Mouse (Mus musculus): ENCODE results near the gene Sspn. TPM values are rescaled to one million over a fixed set of nuclear protein-coding genes. Genes with fewer than 3 reads are reported as not detected.

The Sspn gene
- polyA plus RNA-seq, 1 experiment from 2014 or later: 2.9 TPM

DNA sequence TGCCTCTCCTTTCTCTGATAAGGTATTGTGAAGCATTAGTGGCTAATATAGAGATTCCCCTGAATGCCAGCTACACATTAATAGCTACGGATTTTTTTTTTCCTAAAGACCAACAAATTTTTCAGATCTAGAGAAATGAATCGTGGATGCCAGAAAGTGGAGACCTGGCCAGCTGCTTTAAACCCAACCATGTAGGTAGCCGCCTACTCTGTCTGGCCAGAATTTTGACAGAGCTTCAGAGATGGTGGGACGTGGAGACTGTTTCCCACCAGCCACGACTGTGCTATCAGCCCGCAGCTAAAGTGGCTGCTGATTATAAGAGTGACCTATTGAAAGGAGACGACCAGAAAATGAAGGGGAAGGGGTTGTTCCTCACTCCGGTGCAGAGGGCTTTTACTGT lies 36.3 kb downstream of the Sspn start:
- Histone ChIP-seq H3K36me3 (replicated peaks) (no peaks in the 10 kb centered on the region), H3K4me1 (peaks cover 7% of the 10 kb centered on the region), H3K9me3 (no peaks in the 10 kb centered on the region; the same call in 1 of the 2 replicates), H3K27ac (replicated peaks) (no peak overlapping the region), H3K27me3 (replicated peaks; ENCODE audit: low read depth, poor library complexity, severe bottlenecking) (no peaks in the 10 kb centered on the region), H3K4me3 (no peak overlapping the region)
- 76% methylated on average over 8 of the region's 8 CpGs for WGBS
- no peak for DNase-seq (ENCODE audit: low spot score)

DNA sequence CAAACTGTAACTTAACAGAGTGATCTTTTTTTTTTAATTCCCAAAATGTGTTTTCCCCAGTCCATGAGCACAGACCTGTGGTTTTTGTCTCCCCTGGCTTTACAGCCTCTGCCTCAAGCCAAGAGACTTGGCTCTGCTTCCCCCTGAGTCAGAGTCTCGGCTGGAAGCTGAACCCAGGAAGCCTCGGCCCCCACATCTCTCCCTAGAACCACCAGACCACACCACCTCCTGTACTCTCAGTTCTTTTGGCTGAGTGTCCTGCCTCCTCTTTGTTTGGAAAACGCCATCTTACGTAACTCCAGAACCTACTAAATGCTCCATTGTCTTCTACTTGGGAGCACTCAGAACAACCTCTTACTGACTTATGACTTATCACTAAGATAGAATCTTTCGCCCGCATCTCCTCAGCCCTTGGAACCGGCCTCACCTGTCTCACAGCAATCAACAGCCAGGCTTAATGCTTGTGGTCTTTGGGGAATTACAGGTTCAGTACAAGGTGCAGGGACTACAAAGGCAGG lies 36.9 kb downstream of the Sspn start:
- DNase-seq (ENCODE audit: low spot score): no peak
- Histone ChIP-seq H3K27me3 (replicated peaks; ENCODE audit: low read depth, poor library complexity, severe bottlenecking) (no peaks in the 10 kb centered on the region), H3K36me3 (replicated peaks) (no peaks in the 10 kb centered on the region), H3K27ac (replicated peaks) (no peak overlapping the region), H3K4me1 (peaks cover 13% of the 10 kb centered on the region), H3K9me3 (no peaks in the 10 kb centered on the region; the same call in 1 of the 2 replicates), H3K4me3 (no peak overlapping the region)
- WGBS: 71% methylated on average over 7 of the region's 7 CpGs

DNA sequence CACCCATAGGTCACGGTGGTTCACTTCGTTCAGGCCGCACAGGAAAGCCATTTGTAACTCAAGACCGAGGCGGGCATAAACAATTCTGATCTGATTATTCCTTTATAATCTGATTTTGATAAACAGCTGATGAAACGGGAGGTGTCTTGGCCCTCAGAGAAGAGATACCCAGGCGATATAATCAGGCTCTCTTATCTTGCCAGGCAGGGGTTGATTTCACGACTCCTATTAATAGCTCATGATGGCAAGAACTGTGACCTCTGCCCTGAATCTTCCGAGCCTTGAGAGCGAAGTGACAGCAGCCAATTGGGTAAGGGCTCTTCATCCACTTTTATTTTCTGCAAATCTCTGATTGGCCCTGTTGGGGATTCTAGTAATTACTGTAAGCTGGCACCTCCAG lies 37.4 kb downstream of the Sspn start:
- peaks cover 18% of the 10 kb centered on the region for H3K4me1 ChIP-seq
- no peaks in the 10 kb centered on the region for H3K36me3 ChIP-seq (replicated peaks)
- H3K27me3 ChIP-seq (replicated peaks; ENCODE audit: low read depth, poor library complexity, severe bottlenecking): no peaks in the 10 kb centered on the region
- H3K4me3 ChIP-seq: no peak overlapping the region
- H3K27ac ChIP-seq (replicated peaks): no peak overlapping the region
- no peaks in the 10 kb centered on the region; the same call in 1 of the 2 replicates for H3K9me3 ChIP-seq
- WGBS: 51% methylated on average over 10 of the region's 10 CpGs
- no peak for DNase-seq (ENCODE audit: low spot score)

DNA sequence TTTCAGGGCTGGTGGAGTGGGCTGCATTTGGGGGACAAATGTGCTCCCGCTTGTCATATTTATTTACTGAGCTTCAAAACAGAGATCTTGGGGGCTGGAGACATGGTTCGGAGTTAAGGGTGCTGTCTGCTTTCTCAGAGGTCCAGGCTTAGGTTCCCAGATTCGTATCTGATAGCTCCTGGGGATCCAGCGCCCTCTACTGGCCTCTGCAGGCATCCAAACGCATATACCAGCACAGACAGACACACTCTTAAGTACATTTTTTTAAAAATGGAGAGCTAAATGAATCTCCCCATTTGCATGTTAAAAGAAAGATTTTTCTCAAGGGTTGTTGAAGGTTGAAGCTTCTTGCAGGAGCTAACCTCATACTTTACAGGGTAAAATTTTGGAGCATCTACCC lies 38.1 kb downstream of the Sspn start:
- H3K4me1 ChIP-seq: peaks cover 20% of the 10 kb centered on the region
- no peaks in the 10 kb centered on the region; the same call in 1 of the 2 replicates for H3K9me3 ChIP-seq
- no peaks in the 10 kb centered on the region for H3K27me3 ChIP-seq (replicated peaks; ENCODE audit: low read depth, poor library complexity, severe bottlenecking)
- DNase-seq (ENCODE audit: low spot score): no peak
- H3K36me3 ChIP-seq (replicated peaks): no peaks in the 10 kb centered on the region
- no peak overlapping the region for H3K27ac ChIP-seq (replicated peaks)
- WGBS: 81% methylated on average over 5 of the region's 5 CpGs
- no peak overlapping the region for H3K4me3 ChIP-seq

DNA sequence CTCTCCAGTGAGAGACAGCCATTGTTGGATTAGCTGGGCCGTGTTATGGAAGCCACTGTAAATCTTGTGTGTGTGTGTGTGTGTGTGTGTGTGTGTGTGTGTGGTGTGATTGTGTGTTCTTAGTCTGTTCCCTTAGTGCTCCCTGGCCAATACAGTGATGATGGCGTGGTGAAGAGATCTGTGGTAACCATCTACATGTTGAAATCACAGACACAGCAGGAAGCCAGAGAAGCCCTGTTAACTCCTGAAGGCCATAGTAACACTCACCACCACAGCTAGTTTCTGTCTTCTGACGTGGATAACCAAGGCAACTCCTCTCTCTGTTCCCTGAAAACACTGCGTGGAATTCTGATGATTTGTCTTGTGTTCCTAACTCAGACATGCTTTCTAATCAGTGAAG lies 40.7 kb downstream of the Sspn start:
- Histone ChIP-seq H3K36me3 (replicated peaks) (no peaks in the 10 kb centered on the region), H3K27me3 (replicated peaks; ENCODE audit: low read depth, poor library complexity, severe bottlenecking) (no peaks in the 10 kb centered on the region), H3K4me1 (peaks cover 20% of the 10 kb centered on the region), H3K9me3 (no peaks in the 10 kb centered on the region), H3K27ac (replicated peaks) (no peak overlapping the region), H3K4me3 (no peak overlapping the region)
- DNase-seq (ENCODE audit: low spot score): no peak
- WGBS: 86% methylated on average over 4 of the region's 4 CpGs

DNA sequence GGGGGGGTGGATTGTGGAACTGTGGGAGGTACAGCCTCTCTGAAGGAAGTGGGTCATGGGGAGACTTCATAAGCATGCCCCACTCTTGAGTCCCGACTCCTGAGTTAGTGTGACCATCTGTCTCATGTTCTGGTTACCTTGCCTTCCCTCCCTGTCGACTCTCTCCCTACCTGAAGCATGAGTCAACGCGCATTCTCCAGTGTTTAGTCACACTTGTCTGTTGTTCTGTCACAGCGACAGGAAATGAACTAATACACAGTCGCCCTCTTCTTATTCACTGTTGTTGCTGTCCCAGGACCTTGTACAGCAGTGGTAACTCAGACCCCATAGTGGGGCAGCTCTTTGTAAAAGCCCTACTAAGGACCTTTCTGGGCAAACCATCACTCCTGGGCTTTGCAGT lies 41.4 kb downstream of the Sspn start:
- Histone ChIP-seq H3K4me3 (no peak overlapping the region), H3K27ac (replicated peaks) (no peak overlapping the region), H3K9me3 (no peaks in the 10 kb centered on the region), H3K4me1 (peaks cover 20% of the 10 kb centered on the region), H3K36me3 (replicated peaks) (no peaks in the 10 kb centered on the region), H3K27me3 (replicated peaks; ENCODE audit: low read depth, poor library complexity, severe bottlenecking) (no peaks in the 10 kb centered on the region)
- WGBS: 79% methylated on average over 6 of the region's 6 CpGs
- no peak for DNase-seq (ENCODE audit: low spot score)

DNA sequence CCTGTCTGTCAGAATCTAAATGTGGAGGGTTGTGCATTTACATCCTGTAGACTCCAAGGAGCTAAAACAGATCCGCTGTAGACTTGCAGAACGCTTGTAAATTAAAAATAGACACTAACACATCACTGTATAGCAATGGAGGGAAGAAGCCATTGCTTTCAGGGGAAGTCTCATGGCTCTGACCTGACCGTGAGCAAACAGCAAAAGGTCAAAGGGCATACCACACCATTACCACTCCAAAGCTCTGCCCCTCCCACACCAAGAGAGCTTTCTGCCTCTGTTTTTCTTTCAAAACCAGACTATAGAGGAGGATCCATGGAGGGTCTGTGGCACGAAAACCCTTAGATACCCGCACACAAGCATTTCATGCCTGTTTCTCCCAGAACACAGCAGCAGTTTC lies 41.9 kb downstream of the Sspn start:
- H3K4me1 ChIP-seq: peaks cover 20% of the 10 kb centered on the region
- no peak for DNase-seq (ENCODE audit: low spot score)
- no peak overlapping the region for H3K4me3 ChIP-seq
- WGBS: 62% methylated on average over 5 of the region's 5 CpGs
- H3K36me3 ChIP-seq (replicated peaks): no peaks in the 10 kb centered on the region
- no peaks in the 10 kb centered on the region for H3K27me3 ChIP-seq (replicated peaks; ENCODE audit: low read depth, poor library complexity, severe bottlenecking)
- no peak overlapping the region for H3K27ac ChIP-seq (replicated peaks)
- no peaks in the 10 kb centered on the region for H3K9me3 ChIP-seq

DNA sequence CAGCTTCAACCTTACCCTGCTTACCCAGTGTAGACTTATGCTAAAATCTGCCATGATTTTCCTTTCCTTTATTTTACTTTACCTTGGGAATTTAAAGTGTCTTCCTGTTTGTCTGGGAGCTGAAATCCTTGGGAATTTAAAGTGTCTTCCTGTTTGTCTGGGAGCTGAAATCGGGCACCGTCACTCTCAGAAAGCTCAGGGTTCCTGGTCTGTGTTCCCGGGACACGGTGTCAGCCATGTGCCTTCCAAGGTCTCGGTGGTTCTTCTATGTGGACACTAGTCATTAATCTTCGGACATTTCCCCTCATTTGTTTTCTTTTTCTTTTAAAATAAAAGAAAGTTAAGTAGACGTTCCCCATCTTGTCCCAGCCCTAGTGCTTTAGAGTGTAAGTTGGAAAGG lies 43.3 kb downstream of the Sspn start:
- no peaks in the 10 kb centered on the region for H3K27me3 ChIP-seq (replicated peaks; ENCODE audit: low read depth, poor library complexity, severe bottlenecking)
- WGBS: 73% methylated on average over 7 of the region's 7 CpGs

DNA sequence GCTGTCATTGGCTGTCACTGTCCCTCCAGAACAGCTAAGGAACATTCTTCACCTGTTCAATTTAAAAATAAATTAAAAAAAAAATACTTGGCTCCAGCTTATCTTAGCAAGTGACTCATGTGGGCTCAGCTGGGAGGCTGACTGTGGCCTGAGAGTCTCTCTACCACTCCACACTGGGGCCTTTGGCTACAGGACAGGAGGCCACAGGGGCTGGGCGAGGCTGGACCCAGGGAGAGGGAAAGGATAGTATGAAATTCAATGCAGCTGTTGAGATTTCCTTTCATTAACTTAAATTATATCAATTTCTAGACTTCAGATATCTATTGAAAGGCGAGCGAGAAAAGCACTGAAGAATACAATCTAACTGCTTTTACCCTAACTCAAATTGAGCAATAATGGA lies 45.9 kb downstream of the Sspn start:
- H3K36me3 ChIP-seq (replicated peaks): no peaks in the 10 kb centered on the region
- H3K27me3 ChIP-seq (replicated peaks; ENCODE audit: low read depth, poor library complexity, severe bottlenecking): no peaks in the 10 kb centered on the region
- no peak overlapping the region for H3K4me3 ChIP-seq
- H3K27ac ChIP-seq (replicated peaks): no peak overlapping the region
- H3K4me1 ChIP-seq: peaks cover 13% of the 10 kb centered on the region
- WGBS: 84% methylated on average over 3 of the region's 3 CpGs
- DNase-seq (ENCODE audit: low spot score): no peak
- no peaks in the 10 kb centered on the region for H3K9me3 ChIP-seq

More for the DNA sequence above, 43.3 kb downstream of the Sspn start:
- peaks cover 13% of the 10 kb centered on the region for H3K4me1 ChIP-seq
- no peaks in the 10 kb centered on the region for H3K36me3 ChIP-seq (replicated peaks)
- H3K27ac ChIP-seq (replicated peaks): no peak overlapping the region
- no peak for DNase-seq (ENCODE audit: low spot score)
- H3K9me3 ChIP-seq: no peaks in the 10 kb centered on the region
- H3K4me3 ChIP-seq: no peak overlapping the region

DNA sequence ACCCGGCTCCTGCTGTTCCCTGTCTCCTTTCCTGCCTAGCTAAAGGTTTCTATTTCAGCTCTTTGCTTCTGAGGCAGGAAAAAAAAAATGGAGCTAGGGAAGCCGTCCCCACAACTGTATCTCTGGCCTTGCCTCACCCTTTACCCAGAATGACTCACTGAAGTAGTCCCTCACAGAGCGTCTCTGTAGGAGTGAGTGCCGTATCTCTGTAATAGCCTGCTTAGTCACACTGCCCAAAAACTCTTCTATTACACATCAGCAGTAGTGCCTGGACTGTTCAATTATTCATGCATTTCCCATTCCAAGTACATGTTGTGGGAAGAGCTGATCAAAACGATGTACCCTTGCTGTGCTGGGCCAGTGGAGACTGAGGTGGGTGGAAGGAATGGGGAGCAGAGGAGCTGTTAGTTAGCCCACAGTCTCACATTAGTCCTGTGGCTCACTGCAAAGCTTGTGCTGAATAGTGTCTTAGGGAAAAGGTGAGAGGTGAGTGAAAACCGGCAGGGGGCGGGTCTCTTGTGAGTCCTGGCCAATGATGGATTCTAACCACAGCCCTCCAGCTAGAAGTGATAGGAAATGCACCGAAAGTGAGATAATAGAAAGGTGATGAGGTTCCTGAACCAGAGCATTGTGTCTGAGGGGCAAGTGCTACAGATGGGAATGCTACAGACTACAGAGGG lies 46.5 kb downstream of the Sspn start:
- no peak overlapping the region for H3K4me3 ChIP-seq
- peaks cover 11% of the 10 kb centered on the region for H3K4me1 ChIP-seq
- H3K27me3 ChIP-seq (replicated peaks; ENCODE audit: low read depth, poor library complexity, severe bottlenecking): no peaks in the 10 kb centered on the region
- 76% methylated on average over 8 of the region's 8 CpGs for WGBS
- H3K27ac ChIP-seq (replicated peaks): no peak overlapping the region
- DNase-seq (ENCODE audit: low spot score): no peak
- H3K9me3 ChIP-seq: no peaks in the 10 kb centered on the region
- H3K36me3 ChIP-seq (replicated peaks): no peaks in the 10 kb centered on the region

DNA sequence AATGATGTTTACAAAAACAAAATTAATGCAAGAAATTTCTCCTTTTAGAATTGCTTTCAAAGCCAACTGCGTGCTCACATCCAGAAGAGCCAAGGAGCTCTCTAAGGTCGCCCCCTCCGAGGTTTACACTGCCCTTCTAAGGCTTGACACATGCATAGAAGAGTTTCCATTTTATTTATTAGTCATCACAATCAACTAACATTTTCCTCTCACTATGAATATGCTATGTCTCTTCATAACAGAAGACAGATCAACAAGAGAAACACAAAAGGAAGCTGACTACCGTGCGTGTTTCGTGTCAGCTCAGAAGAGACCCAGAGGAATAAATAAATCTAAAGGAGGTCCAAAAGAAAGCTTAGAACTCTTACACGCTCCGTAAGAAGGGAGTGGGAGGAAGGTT lies 49.6 kb downstream of the Sspn start:
- Histone ChIP-seq H3K36me3 (replicated peaks) (no peaks in the 10 kb centered on the region), H3K27me3 (replicated peaks; ENCODE audit: low read depth, poor library complexity, severe bottlenecking) (no peaks in the 10 kb centered on the region), H3K9me3 (no peaks in the 10 kb centered on the region), H3K27ac (replicated peaks) (no peak overlapping the region), H3K4me3 (no peak overlapping the region), H3K4me1 (no peaks in the 10 kb centered on the region)
- 92% methylated on average over 8 of the region's 8 CpGs for WGBS
- DNase-seq (ENCODE audit: low spot score): no peak

DNA sequence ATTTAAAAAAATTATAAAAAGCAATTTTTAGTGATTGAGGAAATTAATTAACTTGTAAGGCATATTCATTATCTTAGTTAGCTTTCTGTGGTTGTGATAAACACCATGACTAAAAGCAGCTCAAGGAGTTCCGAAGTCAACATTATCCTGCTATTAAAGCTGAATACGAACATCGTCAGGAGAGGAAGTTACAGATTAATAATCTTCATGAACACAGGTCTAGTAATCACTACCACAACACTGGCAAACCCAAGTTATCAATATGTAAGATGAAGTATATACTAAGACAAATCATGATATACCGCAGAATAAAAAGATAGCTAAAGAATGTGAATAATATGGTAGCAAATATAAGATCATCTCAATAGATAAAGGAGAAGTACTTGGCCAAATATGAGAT lies 50.9 kb downstream of the Sspn start:
- Histone ChIP-seq H3K27me3 (replicated peaks; ENCODE audit: low read depth, poor library complexity, severe bottlenecking) (no peaks in the 10 kb centered on the region), H3K4me3 (no peak overlapping the region), H3K27ac (replicated peaks) (no peak overlapping the region), H3K4me1 (no peaks in the 10 kb centered on the region), H3K36me3 (replicated peaks) (no peaks in the 10 kb centered on the region), H3K9me3 (no peaks in the 10 kb centered on the region)
- DNase-seq (ENCODE audit: low spot score): no peak
- 95% methylated on average over 4 of the region's 4 CpGs for WGBS

DNA sequence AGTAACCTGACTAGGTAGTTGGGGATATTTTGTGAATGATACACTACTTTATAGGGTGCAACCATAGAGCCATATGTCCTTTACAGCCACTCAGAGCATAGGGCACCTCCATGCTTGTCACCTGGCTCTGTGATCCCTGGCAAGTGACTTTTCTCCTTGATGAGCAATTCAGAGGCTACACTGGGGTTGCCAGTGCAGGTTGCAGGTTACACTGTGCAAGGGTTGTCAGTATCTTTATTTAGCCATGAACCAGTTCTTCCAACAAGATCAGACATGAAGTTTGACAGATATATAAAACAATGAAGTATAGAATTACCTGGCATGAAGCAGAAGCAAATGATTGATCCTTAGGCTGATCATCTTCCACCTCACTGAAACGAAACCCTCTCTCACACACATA lies 59.1 kb downstream of the Sspn start:
- H3K4me1 ChIP-seq: no peaks in the 10 kb centered on the region
- H3K36me3 ChIP-seq (replicated peaks): no peaks in the 10 kb centered on the region
- WGBS: 87% methylated on average over 1 of the region's 1 CpGs
- no peaks in the 10 kb centered on the region for H3K9me3 ChIP-seq
- no peak overlapping the region for H3K27ac ChIP-seq (replicated peaks)
- DNase-seq (ENCODE audit: low spot score): no peak
- H3K27me3 ChIP-seq (replicated peaks; ENCODE audit: low read depth, poor library complexity, severe bottlenecking): no peaks in the 10 kb centered on the region
- H3K4me3 ChIP-seq: no peak overlapping the region
